Mouse (Mus musculus) G1E (cell line): ENCODE measurements around the gene Adamts2.

Source experiments
- GATA1 ChIP-seq: IDR thresholded peaks from 2 replicates; pipeline ENCODE4 v1.6.1; 2012; ENCODE audit warnings: borderline replicate concordance, low read length, inconsistent platforms, mixed read lengths
- TAL1 ChIP-seq: conservative IDR thresholded peaks from 2 replicates; pipeline ENCODE4 v1.6.1; 2012; ENCODE audit warnings: low read depth, low read length, inconsistent platforms, mixed read lengths

DNA sequence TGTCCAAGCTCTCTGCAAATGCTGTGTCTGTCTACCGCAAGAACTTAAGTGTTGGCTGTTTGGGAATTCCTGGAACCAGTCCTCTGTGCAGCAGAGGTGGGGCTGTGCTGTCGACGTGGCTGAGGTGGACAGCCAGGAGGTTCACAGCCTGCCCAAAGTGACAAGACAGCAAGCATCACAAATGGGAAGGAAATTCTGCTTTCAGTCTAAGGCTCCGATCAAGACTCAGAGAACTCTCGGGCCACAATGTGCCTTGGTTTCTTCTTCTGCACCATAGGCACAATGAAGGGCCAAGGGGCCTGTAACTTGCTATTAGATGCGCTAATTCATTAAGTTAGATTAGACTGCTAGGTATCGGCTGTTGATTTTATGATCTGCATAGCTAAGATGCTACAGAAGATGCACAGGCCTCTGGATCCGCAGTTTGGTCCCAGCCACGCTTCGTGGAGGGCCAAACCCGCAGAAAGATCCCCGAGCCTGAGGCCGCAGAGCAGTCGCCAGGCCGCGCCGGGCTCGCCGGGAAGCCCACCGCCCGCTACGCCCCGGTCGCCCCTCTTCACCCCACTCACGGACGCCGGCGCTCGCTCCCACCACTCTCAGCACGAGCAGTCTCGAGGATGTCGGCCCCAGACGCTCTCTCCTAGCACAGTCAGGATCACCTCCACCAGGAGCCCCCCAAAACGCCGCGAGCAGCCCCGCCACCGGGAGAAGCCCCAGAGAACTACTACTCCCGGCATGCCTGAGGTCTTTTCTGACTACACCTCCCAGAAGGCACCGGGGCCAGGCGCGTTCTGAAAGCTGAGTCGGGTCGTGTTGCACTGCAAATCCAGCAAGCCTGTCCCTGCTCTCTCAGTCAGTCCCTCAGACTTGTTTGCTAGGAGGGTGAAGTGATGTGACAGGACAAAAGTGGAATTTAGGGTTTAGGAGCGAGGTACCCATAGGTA lies 225.4 kb downstream of the Adamts2 start, which contains the start of gene Zfp354c:
- no peak for TF ChIP-seq TAL1
- no peak for TF ChIP-seq GATA1
